Mouse (Mus musculus): Measurements from ENCODE around the gene Ehd1. TPM values are rescaled to one million over a fixed set of nuclear protein-coding genes. Genes with fewer than 3 reads are reported as not detected.
A peak's percentile ranks its signal among the peaks of the same experiment; 100 is the strongest.

Ehd1 gene
- polyA plus RNA-seq, 1 experiment from 2014 or later: 77.2 TPM

GRCm38 (mm10) chr19:6236053-6236441 lies 40.5 kb upstream of the Ehd1 start:
- no peaks in the 10 kb centered on the region for H3K36me3 ChIP-seq (ENCODE audit: control insufficient read depth, insufficient read depth, low read length)
- H3K4me1 ChIP-seq (ENCODE audit: control insufficient read depth, insufficient read depth, low read length): peaks cover 19% of the 10 kb centered on the region
- peak overlapping the region; percentile 92 for H3K4me2 ChIP-seq (ENCODE audit: low read depth, low read length)
- peak overlapping the region; percentile 100 for H3K27ac ChIP-seq (ENCODE audit: low read length)
- ATAC-seq (ENCODE audit: insufficient read depth, low FRiP score): peak; percentile 90
- H3K4me3 ChIP-seq (replicated peaks; ENCODE audit: low read length): peak overlapping the region; percentile 60
- H3K27me3 ChIP-seq (ENCODE audit: control insufficient read depth, insufficient read depth, low read length): no peaks in the 10 kb centered on the region
- WGBS: under 1% methylated on average over 9 of the region's 9 CpGs
- no peaks in the 10 kb centered on the region for H3K9me3 ChIP-seq (replicated peaks; ENCODE audit: control insufficient read depth, low read length)
- H3K9ac ChIP-seq (ENCODE audit: low read length): peak overlapping the region; percentile 76

- Histone ChIP-seq H3K9me3 (replicated peaks; ENCODE audit: control insufficient read depth, low read length) (no peaks in the 10 kb centered on the region), H3K4me2 (ENCODE audit: low read depth, low read length) (no peak overlapping the region), H3K27me3 (ENCODE audit: control insufficient read depth, insufficient read depth, low read length) (no peaks in the 10 kb centered on the region), H3K4me3 (replicated peaks; ENCODE audit: low read length) (no peak overlapping the region), H3K9ac (ENCODE audit: low read length) (no peak overlapping the region), H3K27ac (ENCODE audit: low read length) (no peak overlapping the region), H3K36me3 (ENCODE audit: control insufficient read depth, insufficient read depth, low read length) (no peaks in the 10 kb centered on the region), H3K4me1 (ENCODE audit: control insufficient read depth, insufficient read depth, low read length) (peaks cover 19% of the 10 kb centered on the region)
- WGBS: 71% methylated on average over 7 of the region's 7 CpGs
- no peak for ATAC-seq (ENCODE audit: insufficient read depth, low FRiP score)
Measured at GRCm38 (mm10) chr19:6236842-6237241, 39.7 kb upstream of the Ehd1 start.

- no peaks in the 10 kb centered on the region for H3K36me3 ChIP-seq (ENCODE audit: control insufficient read depth, insufficient read depth, low read length)
- no peak overlapping the region for H3K27ac ChIP-seq (ENCODE audit: low read length)
- no peaks in the 10 kb centered on the region for H3K27me3 ChIP-seq (ENCODE audit: control insufficient read depth, insufficient read depth, low read length)
- H3K4me2 ChIP-seq (ENCODE audit: low read depth, low read length): no peak overlapping the region
- H3K9me3 ChIP-seq (replicated peaks; ENCODE audit: control insufficient read depth, low read length): no peaks in the 10 kb centered on the region
- no peak for ATAC-seq (ENCODE audit: insufficient read depth, low FRiP score)
- no peak overlapping the region for H3K4me3 ChIP-seq (replicated peaks; ENCODE audit: low read length)
- H3K4me1 ChIP-seq (ENCODE audit: control insufficient read depth, insufficient read depth, low read length): peaks cover 27% of the 10 kb centered on the region
- H3K9ac ChIP-seq (ENCODE audit: low read length): no peak overlapping the region
Measured at GRCm38 (mm10) chr19:6238740-6239139, 37.8 kb upstream of the Ehd1 start.

DNA sequence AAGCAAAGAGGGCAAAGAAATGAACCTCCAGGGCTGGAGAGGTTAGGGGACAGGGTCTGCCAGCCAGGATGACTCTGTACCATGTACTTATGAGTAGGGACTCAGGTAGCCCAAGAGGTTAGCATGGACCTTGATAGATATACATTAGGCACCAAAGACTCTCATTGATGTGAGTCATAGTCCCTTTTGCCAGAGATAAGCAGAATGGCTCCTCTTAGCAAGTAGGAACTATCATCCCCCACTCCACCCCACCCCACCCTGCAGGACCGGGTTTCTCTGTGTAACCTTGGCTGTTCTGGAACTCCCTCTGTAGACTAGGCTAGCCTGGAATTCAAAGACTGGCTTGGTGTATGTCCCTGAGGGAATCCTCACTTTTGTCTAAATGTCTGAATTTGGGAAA lies 36.4 kb upstream of the Ehd1 start:
- no peak overlapping the region for H3K9ac ChIP-seq (ENCODE audit: low read length)
- H3K9me3 ChIP-seq (replicated peaks; ENCODE audit: control insufficient read depth, low read length): no peaks in the 10 kb centered on the region
- H3K4me1 ChIP-seq (ENCODE audit: control insufficient read depth, insufficient read depth, low read length): peaks cover 17% of the 10 kb centered on the region
- ATAC-seq (ENCODE audit: insufficient read depth, low FRiP score): no peak
- H3K4me2 ChIP-seq (ENCODE audit: low read depth, low read length): no peak overlapping the region
- no peak overlapping the region for H3K4me3 ChIP-seq (replicated peaks; ENCODE audit: low read length)
- H3K36me3 ChIP-seq (ENCODE audit: control insufficient read depth, insufficient read depth, low read length): no peaks in the 10 kb centered on the region
- no peaks in the 10 kb centered on the region for H3K27me3 ChIP-seq (ENCODE audit: control insufficient read depth, insufficient read depth, low read length)
- no peak overlapping the region for H3K27ac ChIP-seq (ENCODE audit: low read length)
- 48% methylated on average over 1 of the region's 1 CpGs for WGBS

DNA sequence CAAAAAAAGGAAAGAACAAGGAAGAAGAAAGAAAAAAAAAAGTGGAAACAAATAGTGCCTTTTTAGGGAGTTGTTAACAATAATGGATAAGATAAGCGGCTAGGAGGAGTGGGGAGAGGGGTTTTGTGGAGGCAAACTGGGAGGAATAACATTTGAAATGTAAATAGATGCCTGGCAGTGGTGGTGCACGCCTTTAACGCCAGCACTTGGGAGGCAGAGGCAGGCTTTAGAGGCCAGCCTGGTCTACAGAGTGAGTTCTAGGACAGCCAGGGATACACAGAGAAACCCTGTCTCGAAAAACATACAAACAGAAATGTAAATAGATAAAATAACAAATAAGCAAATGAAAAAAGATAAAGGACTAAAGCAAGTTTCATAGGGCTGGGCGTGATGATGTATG lies 35.8 kb upstream of the Ehd1 start:
- ATAC-seq (ENCODE audit: insufficient read depth, low FRiP score): no peak

GRCm38 (mm10) chr19:6241274-6242107 lies 35.0 kb upstream of the Ehd1 start, which contains the start of gene Atg2a:
Atg2a (plus strand) TSS chr19:6241668.
- Histone ChIP-seq H3K36me3 (ENCODE audit: control insufficient read depth, insufficient read depth, low read length) (peaks cover 6% of the 10 kb centered on the region; the same call in 1 of the 2 replicates), H3K4me3 (replicated peaks; ENCODE audit: low read length) (peak within 1 kb of the TSS; percentile 69), H3K27ac (ENCODE audit: low read length) (peak within 1 kb of the TSS; percentile 56), H3K9ac (ENCODE audit: low read length) (peak within 1 kb of the TSS; percentile 81), H3K4me2 (ENCODE audit: low read depth, low read length) (peak within 1 kb of the TSS; percentile 80), H3K9me3 (replicated peaks; ENCODE audit: control insufficient read depth, low read length) (no peaks in the 10 kb centered on the region), H3K27me3 (ENCODE audit: control insufficient read depth, insufficient read depth, low read length) (no peaks in the 10 kb centered on the region), H3K4me1 (ENCODE audit: control insufficient read depth, insufficient read depth, low read length) (peaks cover 13% of the 10 kb centered on the region)
- WGBS: under 1% methylated on average over 55 of the region's 55 CpGs
- peak; percentile 95 for ATAC-seq (ENCODE audit: insufficient read depth, low FRiP score)

More for the DNA sequence above, 35.8 kb upstream of the Ehd1 start:
- peak overlapping the region; percentile 20 for H3K4me3 ChIP-seq (replicated peaks; ENCODE audit: low read length)
- H3K27me3 ChIP-seq (ENCODE audit: control insufficient read depth, insufficient read depth, low read length): no peaks in the 10 kb centered on the region
- no peaks in the 10 kb centered on the region for H3K9me3 ChIP-seq (replicated peaks; ENCODE audit: control insufficient read depth, low read length)
- H3K9ac ChIP-seq (ENCODE audit: low read length): 0 out of 2 replicates have a peak overlapping the region, but pooled peaks have one; percentile 40
- H3K4me2 ChIP-seq (ENCODE audit: low read depth, low read length): peak overlapping the region; percentile 38
- H3K36me3 ChIP-seq (ENCODE audit: control insufficient read depth, insufficient read depth, low read length): 0 out of 2 replicates have a peak, but pooled peaks cover 3% of the 10 kb centered on the region
- H3K4me1 ChIP-seq (ENCODE audit: control insufficient read depth, insufficient read depth, low read length): peaks cover 16% of the 10 kb centered on the region
- peak overlapping the region; percentile 54 for H3K27ac ChIP-seq (ENCODE audit: low read length)
- 25% methylated on average over 5 of the region's 5 CpGs for WGBS

DNA sequence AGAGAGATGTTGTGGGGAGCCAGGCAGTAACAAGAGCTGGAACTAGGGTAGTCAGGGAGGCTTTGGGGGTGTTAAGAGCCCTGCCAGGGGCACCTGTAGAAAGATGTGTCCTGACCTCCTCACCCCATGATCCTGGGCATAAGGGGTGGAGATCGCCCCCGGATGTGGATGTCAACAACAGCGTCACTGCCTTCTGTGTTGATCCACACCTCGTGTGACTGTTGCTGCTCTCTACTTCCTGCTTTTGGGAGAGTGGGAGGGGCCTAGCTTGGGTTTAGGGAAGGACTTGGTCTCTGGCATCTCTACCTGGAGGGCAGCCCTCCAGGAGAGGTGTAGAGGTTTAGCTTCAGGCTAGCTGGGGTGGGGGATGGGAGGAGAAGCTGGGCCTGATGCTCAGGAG lies 34.2 kb upstream of the Ehd1 start:
- H3K9ac ChIP-seq (ENCODE audit: low read length): peak overlapping the region; percentile 81
- peak overlapping the region; percentile 80 for H3K4me2 ChIP-seq (ENCODE audit: low read depth, low read length)
- ATAC-seq (ENCODE audit: insufficient read depth, low FRiP score): peak; percentile 7; the same call in 1 of the 2 replicates
- no peaks in the 10 kb centered on the region for H3K9me3 ChIP-seq (replicated peaks; ENCODE audit: control insufficient read depth, low read length)
- peak overlapping the region; percentile 56 for H3K27ac ChIP-seq (ENCODE audit: low read length)
- peak overlapping the region; percentile 69 for H3K4me3 ChIP-seq (replicated peaks; ENCODE audit: low read length)
- 0% methylated on average over 4 of the region's 4 CpGs for WGBS
- H3K27me3 ChIP-seq (ENCODE audit: control insufficient read depth, insufficient read depth, low read length): no peaks in the 10 kb centered on the region
- peaks cover 9% of the 10 kb centered on the region for H3K4me1 ChIP-seq (ENCODE audit: control insufficient read depth, insufficient read depth, low read length)
- peaks cover 10% of the 10 kb centered on the region; the same call in 1 of the 2 replicates for H3K36me3 ChIP-seq (ENCODE audit: control insufficient read depth, insufficient read depth, low read length)

GRCm38 (mm10) chr19:6243226-6243625 lies 33.3 kb upstream of the Ehd1 start:
- peaks cover 9% of the 10 kb centered on the region for H3K4me1 ChIP-seq (ENCODE audit: control insufficient read depth, insufficient read depth, low read length)
- H3K27ac ChIP-seq (ENCODE audit: low read length): no peak overlapping the region
- H3K36me3 ChIP-seq (ENCODE audit: control insufficient read depth, insufficient read depth, low read length): peaks cover 13% of the 10 kb centered on the region; the same call in 1 of the 2 replicates
- H3K4me3 ChIP-seq (replicated peaks; ENCODE audit: low read length): no peak overlapping the region
- no peak for ATAC-seq (ENCODE audit: insufficient read depth, low FRiP score)
- WGBS: 63% methylated on average over 5 of the region's 5 CpGs
- H3K9me3 ChIP-seq (replicated peaks; ENCODE audit: control insufficient read depth, low read length): no peaks in the 10 kb centered on the region
- no peak overlapping the region for H3K9ac ChIP-seq (ENCODE audit: low read length)
- no peak overlapping the region for H3K4me2 ChIP-seq (ENCODE audit: low read depth, low read length)
- no peaks in the 10 kb centered on the region for H3K27me3 ChIP-seq (ENCODE audit: control insufficient read depth, insufficient read depth, low read length)

- ATAC-seq (ENCODE audit: insufficient read depth, low FRiP score): no peak
- no peak overlapping the region for H3K4me2 ChIP-seq (ENCODE audit: low read depth, low read length)
- no peaks in the 10 kb centered on the region for H3K27me3 ChIP-seq (ENCODE audit: control insufficient read depth, insufficient read depth, low read length)
- no peaks in the 10 kb centered on the region for H3K9me3 ChIP-seq (replicated peaks; ENCODE audit: control insufficient read depth, low read length)
- peaks cover 9% of the 10 kb centered on the region for H3K4me1 ChIP-seq (ENCODE audit: control insufficient read depth, insufficient read depth, low read length)
- H3K4me3 ChIP-seq (replicated peaks; ENCODE audit: low read length): no peak overlapping the region
- no peak overlapping the region for H3K9ac ChIP-seq (ENCODE audit: low read length)
- H3K36me3 ChIP-seq (ENCODE audit: control insufficient read depth, insufficient read depth, low read length): peaks cover 13% of the 10 kb centered on the region; the same call in 1 of the 2 replicates
- WGBS: 36% methylated on average over 1 of the region's 1 CpGs
- H3K27ac ChIP-seq (ENCODE audit: low read length): no peak overlapping the region
Measured at GRCm38 (mm10) chr19:6245806-6246205, 30.7 kb upstream of the Ehd1 start.
